Mouse (Mus musculus) monocyte, adult 2 months (primary cell): ENCODE data around the gene Zmynd8.

ENCODE experiments used
- DNase-seq, 2 experiments: peaks; one replicate each; pipeline ENCODE4 v3.0.0; 2022; ENCODE audit warnings: low spot score in 2 of 2, low read depth in 1 of 2

Zmynd8 gene

DNA sequence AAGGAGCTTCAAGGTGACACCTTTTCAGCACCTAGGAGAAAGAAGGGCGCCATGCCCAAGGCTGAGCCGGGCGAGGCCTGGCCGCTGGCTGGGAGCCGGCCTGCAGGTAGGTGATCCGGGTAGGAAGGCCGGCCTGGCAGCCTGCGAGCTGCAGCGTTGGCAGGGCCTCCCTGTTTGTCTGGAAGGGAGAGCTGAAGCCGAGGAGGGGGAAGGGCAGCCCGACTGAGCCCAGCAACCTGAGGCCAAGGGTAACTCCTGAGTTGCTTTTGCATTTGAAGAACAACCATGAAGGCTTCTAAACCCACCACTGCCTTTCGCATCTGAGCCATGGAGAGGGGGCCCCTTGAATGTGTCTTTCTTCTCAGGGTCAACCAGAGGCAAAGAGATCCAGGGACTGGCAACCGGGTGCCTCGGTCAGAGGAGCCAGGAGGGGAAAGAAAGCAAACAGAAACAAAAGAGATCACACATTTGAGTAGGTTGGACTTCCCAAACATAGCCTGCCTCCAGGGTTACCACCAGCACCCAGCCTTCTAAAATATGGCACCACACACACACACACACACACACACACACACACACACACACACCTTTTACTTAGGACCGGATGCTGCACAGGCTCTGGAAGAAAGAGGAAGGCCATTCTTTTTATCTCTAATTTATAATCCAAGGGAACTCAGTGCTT is 18.2 kb downstream of the Zmynd8 start:
- DNase-seq: no peak

GRCm38 (mm10) chr2:165879403-165880178 is 19.2 kb downstream of the Zmynd8 start:
- no peak for DNase-seq

GRCm38 (mm10) chr2:165878907-165879361 is 19.9 kb downstream of the Zmynd8 start:
- DNase-seq: no peak

- DNase-seq: no peak
Measured at GRCm38 (mm10) chr2:165878021-165878585, 20.7 kb downstream of the Zmynd8 start.

- DNase-seq: no peak
Measured at GRCm38 (mm10) chr2:165877180-165877579, 21.6 kb downstream of the Zmynd8 start.

- DNase-seq: no peak
Measured at GRCm38 (mm10) chr2:165876201-165876918, 22.5 kb downstream of the Zmynd8 start.

- no peak for DNase-seq
Measured at GRCm38 (mm10) chr2:165875406-165875955, 23.3 kb downstream of the Zmynd8 start.

DNA sequence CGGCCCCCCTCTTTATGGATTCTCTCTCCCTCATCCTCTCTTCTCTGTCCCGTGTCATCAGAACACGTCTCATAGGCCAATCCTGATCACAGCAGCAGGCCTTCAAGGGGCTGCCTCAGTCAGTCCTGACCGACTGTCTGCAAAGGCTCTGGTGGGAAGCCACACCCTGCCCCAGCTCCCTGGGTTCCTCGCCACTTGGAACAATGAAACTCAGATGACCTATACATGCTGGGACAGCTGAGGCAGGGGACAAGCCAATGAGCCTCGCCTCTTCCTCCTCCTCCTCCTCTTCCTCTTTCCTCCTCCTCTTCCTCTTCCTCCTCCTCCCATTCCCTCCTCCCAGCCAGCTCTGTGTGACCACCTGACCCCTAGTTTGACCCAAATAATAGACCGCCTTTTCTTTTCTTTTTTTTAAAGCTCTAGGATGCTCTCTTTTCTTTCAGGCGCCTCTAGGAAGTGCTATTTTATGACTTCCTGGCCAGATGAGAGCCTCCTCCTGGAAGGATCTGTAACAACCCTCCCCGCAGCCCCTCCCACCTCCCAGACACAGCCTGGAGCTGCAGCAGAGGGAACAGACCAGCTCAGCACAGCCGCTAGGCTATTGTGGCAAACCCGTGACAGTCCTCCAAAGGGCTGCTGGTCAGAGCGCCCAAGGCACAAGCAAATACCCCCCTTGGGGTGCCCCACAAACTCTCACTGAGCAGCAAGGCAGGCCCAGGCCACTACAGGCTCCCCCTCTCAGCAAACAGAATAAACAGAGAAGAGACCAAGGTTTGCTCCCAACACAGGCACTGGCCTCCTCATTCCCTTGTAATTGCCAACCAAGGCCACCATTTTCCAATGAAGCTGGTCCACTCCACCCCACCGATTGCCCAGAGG is 24.1 kb downstream of the Zmynd8 start:
- DNase-seq: no peak

GRCm38 (mm10) chr2:165873777-165874176 is 25.0 kb downstream of the Zmynd8 start:
- no peak for DNase-seq

DNA sequence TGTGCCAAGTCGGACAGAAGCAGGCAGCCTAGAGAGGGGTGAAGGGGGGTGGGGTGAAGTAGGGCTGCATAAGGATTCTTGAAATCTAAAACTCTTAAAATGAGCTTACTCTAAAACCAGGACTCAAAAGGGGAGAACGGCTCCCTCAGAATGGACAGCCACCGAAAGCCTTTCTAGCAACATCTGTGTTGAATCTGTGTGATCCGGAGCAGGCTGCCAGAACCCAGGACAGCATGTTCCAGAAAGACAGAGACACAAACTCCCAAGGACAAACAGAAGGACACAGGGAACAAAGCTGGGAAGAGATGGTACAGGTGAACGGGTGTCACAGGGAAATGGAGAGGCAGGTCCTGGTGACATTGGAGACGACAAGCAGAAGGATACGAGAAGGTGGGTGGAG is 25.6 kb downstream of the Zmynd8 start:
- DNase-seq: no peak

GRCm38 (mm10) chr2:165869257-165869656 is 29.6 kb downstream of the Zmynd8 start:
- no peak for DNase-seq

DNA sequence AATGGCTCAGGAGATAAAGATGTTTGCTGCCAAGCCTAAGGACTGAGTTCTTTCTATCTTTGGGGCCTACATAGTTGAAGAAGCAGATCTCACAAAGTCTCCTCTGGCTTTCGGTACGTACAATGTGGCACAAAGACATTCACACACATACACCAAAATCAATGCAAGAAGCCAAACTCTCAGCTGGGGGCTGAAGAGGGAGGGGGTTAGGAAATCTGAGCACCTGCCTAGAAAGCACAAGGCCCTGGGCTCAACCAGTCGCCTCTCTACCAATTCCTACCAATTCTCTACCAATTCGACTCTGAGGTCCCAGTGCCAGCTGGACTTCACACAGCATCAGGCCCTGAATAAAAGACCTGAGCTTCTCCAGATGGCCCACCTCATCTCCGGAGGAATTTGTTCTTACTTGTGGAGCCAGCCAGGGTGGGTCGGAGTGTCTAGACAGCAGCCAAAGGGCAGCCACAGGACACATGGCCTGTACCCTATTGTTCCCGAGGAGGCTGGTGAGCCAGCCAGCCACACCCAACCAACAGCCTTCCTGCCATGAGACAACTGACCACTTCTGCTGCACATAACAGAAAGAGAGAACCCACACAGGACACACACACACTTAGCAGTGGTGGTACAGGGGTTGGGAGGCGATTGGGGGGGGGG is 30.2 kb downstream of the Zmynd8 start:
- no peak for DNase-seq

- DNase-seq: no peak
Measured at GRCm38 (mm10) chr2:165867549-165867948, 31.3 kb downstream of the Zmynd8 start.

DNA sequence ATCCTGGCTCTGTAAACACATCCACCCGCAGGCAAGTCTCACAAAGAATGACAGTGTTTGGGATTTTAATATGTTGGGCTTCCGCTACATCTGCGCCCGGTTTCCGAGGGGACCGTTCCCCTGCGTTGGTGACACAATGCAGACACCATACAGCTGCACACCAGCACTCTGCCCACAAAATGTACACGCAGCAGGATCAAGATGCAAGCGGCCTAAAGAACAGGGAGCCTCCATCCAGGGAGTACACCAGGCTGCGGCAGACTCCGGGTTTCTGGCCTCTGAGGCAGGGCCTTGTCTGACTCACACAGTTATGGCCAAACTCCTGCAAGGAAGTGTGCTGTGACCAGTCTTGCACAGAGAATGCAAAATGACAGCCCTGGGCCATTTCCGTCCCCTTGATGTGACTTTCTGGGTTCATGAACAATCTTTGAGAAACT is 31.8 kb downstream of the Zmynd8 start:
- no peak for DNase-seq

GRCm38 (mm10) chr2:165866412-165866811 is 32.4 kb downstream of the Zmynd8 start:
- no peak for DNase-seq

DNA sequence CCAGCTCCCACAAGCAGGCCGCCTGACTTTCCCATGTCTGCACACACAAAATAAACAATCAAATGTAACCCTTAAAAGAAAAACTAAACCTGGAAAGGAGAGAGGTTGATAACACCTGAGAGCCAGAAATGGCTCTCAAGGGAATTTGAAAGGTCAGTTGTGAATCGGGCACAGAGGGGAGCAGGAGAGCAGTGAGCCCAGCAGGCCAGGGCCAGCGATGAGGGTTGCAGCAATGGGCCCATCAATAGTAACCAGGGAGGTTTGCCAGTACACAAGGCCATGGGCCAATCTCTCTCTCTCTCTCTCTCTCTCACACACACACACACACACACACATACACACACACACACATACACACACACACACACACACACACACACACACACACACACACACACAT is 34.0 kb downstream of the Zmynd8 start:
- DNase-seq: no peak

- no peak for DNase-seq
Measured at GRCm38 (mm10) chr2:165861683-165862594, 36.9 kb downstream of the Zmynd8 start.

- DNase-seq: no peak
Measured at GRCm38 (mm10) chr2:165860962-165861682, 37.7 kb downstream of the Zmynd8 start.
